19 mouse cellular contexts compared by ENCODE assay signal in the genomic region with DNA sequence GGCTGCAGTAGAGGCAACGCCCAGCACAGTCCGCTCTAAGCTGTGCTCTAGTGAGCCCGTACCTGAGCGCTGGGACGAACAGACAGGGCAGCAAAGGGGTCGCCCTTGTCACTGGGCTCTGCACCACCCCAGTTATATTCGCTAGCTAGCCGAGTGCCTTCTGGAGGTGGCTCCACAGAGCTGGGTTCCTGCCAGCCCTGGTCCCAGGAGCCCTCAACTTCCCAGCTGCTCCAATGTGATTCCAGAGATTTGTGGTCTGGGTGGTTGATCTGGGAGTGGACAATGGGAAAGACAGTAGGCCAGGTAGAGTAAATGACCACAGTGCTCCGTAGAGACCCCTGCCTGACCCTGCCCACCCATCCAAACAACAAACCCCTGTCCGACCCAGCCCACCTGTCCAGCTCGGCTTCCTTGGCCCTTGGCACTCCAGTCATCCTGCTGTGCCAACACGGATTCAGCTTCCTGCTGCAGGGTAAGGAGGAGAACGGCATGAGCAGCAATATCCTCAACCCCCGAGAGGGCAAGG. TPM values are rescaled to one million over a fixed set of nuclear protein-coding genes. Genes with fewer than 3 reads are reported as not detected.
A peak's percentile ranks its signal among the peaks of the same experiment; 100 is the strongest.
DNase-seq lines count a peak whose midpoint lies in the region; ATAC-seq and TF ChIP-seq lines count a peak whose summit lies in the region.
"Had no signal": no experiment of that assay in that cellular context is flagged by ENCODE, and none has a peak within 500 bp of the region (broad histone marks: within the 10 kb centered on the region; RNA-seq: fewer than 3 reads in every experiment).

No protein-coding gene starts in this region.

- no peaks in the 10 kb centered on the region for H3K9me3 ChIP-seq in heart, embryonic 12.5 days (replicated peaks)
- H3K9me3 ChIP-seq in E14TG2a.4 (ENCODE audit: low read length), result no peaks in the 10 kb centered on the region
- H3K9me3 ChIP-seq: embryonic facial prominence, embryonic 10.5 days; forebrain, embryonic 15.5 days; heart, embryonic 13.5 days had no signal

- no peak for TF ChIP-seq CTCF in E14TG2a.4 (conservative IDR thresholded peaks at IDR 0.05; ENCODE audit: low read length)

- no peak for ATAC-seq in heart, embryonic 12.5 days (ENCODE audit: insufficient number of reproducible peaks, low FRiP score)
- ATAC-seq in CD4-positive, CD25-positive, alpha-beta regulatory T cell, adult 4 months, result no peak
- ATAC-seq: forebrain, embryonic 15.5 days; hindbrain, embryonic 16.5 days had no signal

- peaks cover 58% of the 10 kb centered on the region for H3K27me3 ChIP-seq in heart, embryonic 12.5 days (replicated peaks)
- peaks cover 52% of the 10 kb centered on the region for H3K27me3 ChIP-seq in E14TG2a.4 (ENCODE audit: insufficient read depth, low read length)

- H3K4me3 ChIP-seq in heart, embryonic 12.5 days, result no peak overlapping the region
- H3K4me3 ChIP-seq in E14TG2a.4 (replicated peaks; ENCODE audit: low read length), result 0 out of 2 replicates have a peak overlapping the region, but pooled peaks have one; percentile 1
- H3K4me3 ChIP-seq: embryonic facial prominence, embryonic 10.5 days; forebrain, embryonic 15.5 days; heart, embryonic 13.5 days had no signal

- peak; percentile 8 to 56 for DNase-seq in adrenal gland, adult (ENCODE audit: inconsistent age in 2 of 2, low spot score in 1 of 2)
- DNase-seq in adrenal gland, postnatal 36 days, result no peak
- DNase-seq in cerebellum, adult 9-11 months, result peak; percentile 43
- no peak for DNase-seq in cerebellum, adult 9-10 months
- peak; percentile 90 for DNase-seq in heart, adult 11 months
- DNase-seq: B cell, adult 2 months; cerebellum, adult 18-20 months; cerebellum, postnatal 36 days; gastrocnemius, postnatal 14 days; heart, postnatal 36 days; kidney, adult 11 months had no signal

- WGBS in heart, embryonic 12.5 days, result 91% methylated on average over 14 of the region's 14 CpGs

- no peak overlapping the region for H3K9ac ChIP-seq in heart, embryonic 12.5 days
- H3K9ac ChIP-seq: forebrain, embryonic 15.5 days; heart, embryonic 13.5 days had no signal

- H3K4me2 ChIP-seq in heart, embryonic 12.5 days, result no peak overlapping the region
- H3K4me2 ChIP-seq: forebrain, embryonic 15.5 days; heart, embryonic 13.5 days had no signal

- no peak overlapping the region for H3K27ac ChIP-seq in heart, embryonic 12.5 days (ENCODE audit: poor library complexity, severe bottlenecking)
- H3K27ac ChIP-seq: embryonic facial prominence, embryonic 10.5 days; forebrain, embryonic 15.5 days; heart, embryonic 13.5 days had no signal

- peaks cover 69% of the 10 kb centered on the region for H3K36me3 ChIP-seq in heart, embryonic 12.5 days
- peaks cover 63% of the 10 kb centered on the region for H3K36me3 ChIP-seq in E14TG2a.4 (ENCODE audit: insufficient read depth, low read length)

- H3K4me1 ChIP-seq in heart, embryonic 12.5 days (replicated peaks), result peaks cover 16% of the 10 kb centered on the region
- H3K4me1 ChIP-seq in E14TG2a.4 (replicated peaks; ENCODE audit: low read depth, low read length), result peaks cover 55% of the 10 kb centered on the region

RNA-seq across cellular contexts. Expression of gene Scyl1, which starts 12.3 kb away (rescaled TPM):
- 100 to 1,000 TPM; 103 to 107 TPM for total RNA-seq in adrenal gland, postnatal 36 days (2021)
- polyA plus RNA-seq in heart, embryonic 12.5 days (2016; fragmentation: Nextera tagmentation; extraction: Ambion mirVana), result 68.1 and 68.9 TPM in 2 replicates
- 10 to 100 TPM; 15.1 to 19.4 TPM for polyA plus RNA-seq in CD4-positive, CD25-positive, alpha-beta regulatory T cell, adult 4 months (2017; shearing (Covaris generic))

RNA-seq across cellular contexts. Expression of gene Ltbp3, which starts 18.2 kb away (rescaled TPM):
- total RNA-seq in adrenal gland, postnatal 36 days (2021), result 100 to 1,000 TPM; 222 to 305 TPM
- polyA plus RNA-seq in heart, embryonic 12.5 days (2016; fragmentation: Nextera tagmentation; extraction: Ambion mirVana), result 24.3 and 27.7 TPM in 2 replicates
- polyA plus RNA-seq in CD4-positive, CD25-positive, alpha-beta regulatory T cell, adult 4 months (2017; shearing (Covaris generic)), result not detected

RNA-seq across cellular contexts. Expression of gene Fam89b, which starts 29.5 kb away (rescaled TPM):
- 10 to 100 TPM; 41.4 to 66.5 TPM for total RNA-seq in adrenal gland, postnatal 36 days (2021)
- 78.9 and 81.3 TPM in 2 replicates for polyA plus RNA-seq in heart, embryonic 12.5 days (2016; fragmentation: Nextera tagmentation; extraction: Ambion mirVana)
- polyA plus RNA-seq in CD4-positive, CD25-positive, alpha-beta regulatory T cell, adult 4 months (2017; shearing (Covaris generic)), result 10 to 100 TPM; 43.5 to 55.3 TPM

RNA-seq across cellular contexts. Expression of gene Ehbp1l1, which starts 32.8 kb away (rescaled TPM):
- total RNA-seq in adrenal gland, postnatal 36 days (2021), result 10 to 100 TPM; 30.8 to 38.3 TPM
- polyA plus RNA-seq in heart, embryonic 12.5 days (2016; fragmentation: Nextera tagmentation; extraction: Ambion mirVana), result 121 and 123 TPM in 2 replicates
- 10 to 100 TPM; 14.4 to 20.7 TPM for polyA plus RNA-seq in CD4-positive, CD25-positive, alpha-beta regulatory T cell, adult 4 months (2017; shearing (Covaris generic))

RNA-seq across cellular contexts. Expression of gene Kcnk7, which starts 54.8 kb away (rescaled TPM):
- total RNA-seq in adrenal gland, postnatal 36 days (2021), result not detected
- polyA plus RNA-seq in heart, embryonic 12.5 days (2016; fragmentation: Nextera tagmentation; extraction: Ambion mirVana), result 0.17 TPM in 1 of 2 replicates, not detected in the other
- 1 to 10 TPM; 1.9 to 2.4 TPM for polyA plus RNA-seq in CD4-positive, CD25-positive, alpha-beta regulatory T cell, adult 4 months (2017; shearing (Covaris generic))
- total RNA-seq: gastrocnemius, postnatal 14 days; heart, adult 8-10 months; heart, postnatal 36 days had no signal
- polyA plus RNA-seq: heart, embryonic 13.5 days; hindbrain, embryonic 16.5 days had no signal

Comparison
In these comparisons a context has a peak if more than half of its experiments do, and no peak if none do; other contexts are left out.
1. DNase-seq: peak in adrenal gland, adult (2 of 2), cerebellum, adult 9-11 months (single experiment) and heart, adult 11 months (single experiment); none in adrenal gland, postnatal 36 days (0 of 2) and cerebellum, adult 9-10 months (single experiment).
2. RNA of gene Ltbp3, which starts 18.2 kb away (polyA plus RNA-seq): 24.3 to 27.7 TPM in heart, embryonic 12.5 days; not detected in CD4-positive, CD25-positive, alpha-beta regulatory T cell, adult 4 months; every median in the first group is over 10 times any median in the second.